Mouse (Mus musculus): Measurements from ENCODE around the gene Nptx1. TPM values are rescaled to one million over a fixed set of nuclear protein-coding genes. Genes with fewer than 3 reads are reported as not detected.

Nptx1 gene
- polyA plus RNA-seq, 1 experiment, result 9.3 TPM

- H3K4me2 ChIP-seq (ENCODE audit: low read depth), result no peak overlapping the region
- H3K27me3 ChIP-seq (ENCODE audit: control insufficient read depth, insufficient read depth, insufficient read length), result peaks cover 32% of the 10 kb centered on the region
- TF ChIP-seq POLR2A (IDR thresholded peaks at IDR 0.05; ENCODE audit: insufficient read length, low read depth) (no peak), USF1 (IDR thresholded peaks at IDR 0.05; ENCODE audit: low read depth) (no peak)
- H3K79me2 ChIP-seq (ENCODE audit: control insufficient read depth, insufficient read depth), result no peaks in the 10 kb centered on the region
- H3ac ChIP-seq (ENCODE audit: control insufficient read depth, insufficient read length), result no peak overlapping the region
- H3K36me3 ChIP-seq (ENCODE audit: control insufficient read depth, insufficient read depth), result no peaks in the 10 kb centered on the region
- no peak overlapping the region for H3K4me3 ChIP-seq
These were observed 2.9 kb downstream of the Nptx1 start for GRCm38 (mm10) chr11:119544518-119545105.

- Histone ChIP-seq H3K4me2 (ENCODE audit: low read depth) (no peak overlapping the region), H3ac (ENCODE audit: control insufficient read depth, insufficient read length) (no peak overlapping the region), H3K36me3 (ENCODE audit: control insufficient read depth, insufficient read depth) (no peaks in the 10 kb centered on the region), H3K27me3 (ENCODE audit: control insufficient read depth, insufficient read depth, insufficient read length) (peaks cover 25% of the 10 kb centered on the region), H3K79me2 (ENCODE audit: control insufficient read depth, insufficient read depth) (no peaks in the 10 kb centered on the region), H3K4me3 (no peak overlapping the region)
- no peak for TF ChIP-seq E2F4 (IDR thresholded peaks at IDR 0.05; ENCODE audit: insufficient read depth)
- no peak for TF ChIP-seq TCF12 (IDR thresholded peaks at IDR 0.05; ENCODE audit: insufficient read depth, poor library complexity, severe bottlenecking)
- no peak for TF ChIP-seq USF1 (IDR thresholded peaks at IDR 0.05; ENCODE audit: low read depth)
- no peak for TF ChIP-seq POLR2A (IDR thresholded peaks at IDR 0.05; ENCODE audit: insufficient read length, low read depth)
- TF ChIP-seq CEBPB (IDR thresholded peaks at IDR 0.05; ENCODE audit: insufficient read depth, poor library complexity, severe bottlenecking), result no peak
- no peak for TF ChIP-seq REST (IDR thresholded peaks at IDR 0.05; ENCODE audit: insufficient read depth, insufficient read length)
- TF ChIP-seq MAX (IDR thresholded peaks at IDR 0.05; ENCODE audit: low read depth), result no peak
- TF ChIP-seq MYOD1 (IDR thresholded peaks at IDR 0.05; ENCODE audit: control insufficient read depth in 1 of 3, insufficient read length in 2 of 3, low read depth in 2 of 3), result no peak
- no peak for TF ChIP-seq POLR2AphosphoS2 (IDR thresholded peaks at IDR 0.05; ENCODE audit: insufficient read length, low read depth)
- TF ChIP-seq MYOG (IDR thresholded peaks at IDR 0.05; ENCODE audit: control insufficient read depth in 1 of 3, insufficient read depth in 1 of 3, insufficient read length in 2 of 3, low read depth in 2 of 3), result no peak
- no peak for TF ChIP-seq SRF (IDR thresholded peaks at IDR 0.05; ENCODE audit: control insufficient read depth, insufficient read length, low read depth)
- no peak for TF ChIP-seq TCF3 (IDR thresholded peaks at IDR 0.05; ENCODE audit: insufficient read length, low read depth)
These were observed 3.6 kb downstream of the Nptx1 start for GRCm38 (mm10) chr11:119543816-119544517.

GRCm38 (mm10) chr11:119542886-119543285 is 4.7 kb downstream of the Nptx1 start:
- Histone ChIP-seq H3K4me2 (ENCODE audit: low read depth) (no peak overlapping the region), H3K36me3 (ENCODE audit: control insufficient read depth, insufficient read depth) (no peaks in the 10 kb centered on the region), H3K79me2 (ENCODE audit: control insufficient read depth, insufficient read depth) (no peaks in the 10 kb centered on the region), H3K4me3 (no peak overlapping the region), H3K27me3 (ENCODE audit: control insufficient read depth, insufficient read depth, insufficient read length) (peaks cover 14% of the 10 kb centered on the region), H3ac (ENCODE audit: control insufficient read depth, insufficient read length) (no peak overlapping the region)
- TF ChIP-seq REST (IDR thresholded peaks at IDR 0.05; ENCODE audit: insufficient read depth, insufficient read length), result no peak
- TF ChIP-seq TCF12 (IDR thresholded peaks at IDR 0.05; ENCODE audit: insufficient read depth, poor library complexity, severe bottlenecking), result no peak
- no peak for TF ChIP-seq SRF (IDR thresholded peaks at IDR 0.05; ENCODE audit: control insufficient read depth, insufficient read length, low read depth)
- no peak for TF ChIP-seq MAX (IDR thresholded peaks at IDR 0.05; ENCODE audit: low read depth)
- no peak for TF ChIP-seq POLR2A (IDR thresholded peaks at IDR 0.05; ENCODE audit: insufficient read length, low read depth)
- TF ChIP-seq MYOD1 (IDR thresholded peaks at IDR 0.05; ENCODE audit: control insufficient read depth in 1 of 3, insufficient read length in 2 of 3, low read depth in 2 of 3), result no peak
- TF ChIP-seq CEBPB (IDR thresholded peaks at IDR 0.05; ENCODE audit: insufficient read depth, poor library complexity, severe bottlenecking), result no peak
- TF ChIP-seq MYOG (IDR thresholded peaks at IDR 0.05; ENCODE audit: control insufficient read depth in 1 of 3, insufficient read depth in 1 of 3, insufficient read length in 2 of 3, low read depth in 2 of 3), result no peak
- TF ChIP-seq E2F4 (IDR thresholded peaks at IDR 0.05; ENCODE audit: insufficient read depth), result no peak
- no peak for TF ChIP-seq USF1 (IDR thresholded peaks at IDR 0.05; ENCODE audit: low read depth)
- TF ChIP-seq TCF3 (IDR thresholded peaks at IDR 0.05; ENCODE audit: insufficient read length, low read depth), result no peak
- TF ChIP-seq POLR2AphosphoS2 (IDR thresholded peaks at IDR 0.05; ENCODE audit: insufficient read length, low read depth), result no peak

GRCm38 (mm10) chr11:119542371-119542770 is 5.2 kb downstream of the Nptx1 start:
- Histone ChIP-seq H3K4me3 (no peak overlapping the region), H3K27me3 (ENCODE audit: control insufficient read depth, insufficient read depth, insufficient read length) (peaks cover 9% of the 10 kb centered on the region), H3K4me2 (ENCODE audit: low read depth) (no peak overlapping the region), H3K79me2 (ENCODE audit: control insufficient read depth, insufficient read depth) (no peaks in the 10 kb centered on the region), H3K36me3 (ENCODE audit: control insufficient read depth, insufficient read depth) (no peaks in the 10 kb centered on the region), H3ac (ENCODE audit: control insufficient read depth, insufficient read length) (no peak overlapping the region)
- TF ChIP-seq CEBPB (IDR thresholded peaks at IDR 0.05; ENCODE audit: insufficient read depth, poor library complexity, severe bottlenecking) (no peak), TCF3 (IDR thresholded peaks at IDR 0.05; ENCODE audit: insufficient read length, low read depth) (no peak), POLR2AphosphoS2 (IDR thresholded peaks at IDR 0.05; ENCODE audit: insufficient read length, low read depth) (no peak), MAX (IDR thresholded peaks at IDR 0.05; ENCODE audit: low read depth) (no peak), USF1 (IDR thresholded peaks at IDR 0.05; ENCODE audit: low read depth) (no peak), SRF (IDR thresholded peaks at IDR 0.05; ENCODE audit: control insufficient read depth, insufficient read length, low read depth) (no peak), MYOG (IDR thresholded peaks at IDR 0.05; ENCODE audit: control insufficient read depth in 1 of 3, insufficient read depth in 1 of 3, insufficient read length in 2 of 3, low read depth in 2 of 3) (no peak), MYOD1 (IDR thresholded peaks at IDR 0.05; ENCODE audit: control insufficient read depth in 1 of 3, insufficient read length in 2 of 3, low read depth in 2 of 3) (no peak), E2F4 (IDR thresholded peaks at IDR 0.05; ENCODE audit: insufficient read depth) (no peak), REST (IDR thresholded peaks at IDR 0.05; ENCODE audit: insufficient read depth, insufficient read length) (no peak), TCF12 (IDR thresholded peaks at IDR 0.05; ENCODE audit: insufficient read depth, poor library complexity, severe bottlenecking) (no peak), POLR2A (IDR thresholded peaks at IDR 0.05; ENCODE audit: insufficient read length, low read depth) (no peak)

Measured in myocyte (in vitro differentiated cells).